Mouse (Mus musculus): ENCODE data around the gene Cnot1. TPM values are rescaled to one million over a fixed set of nuclear protein-coding genes. Genes with fewer than 3 reads are reported as not detected.
A peak's percentile ranks its signal among the peaks of the same experiment; 100 is the strongest.
"Not testable (repeated sequence)": the region's sequence is repeated elsewhere in the genome, so short reads cannot be mapped to it uniquely, and the experiment has no call there.

The Cnot1 gene
- total RNA-seq, 2 experiments from 2014 or later: 130 to 144 TPM

DNA sequence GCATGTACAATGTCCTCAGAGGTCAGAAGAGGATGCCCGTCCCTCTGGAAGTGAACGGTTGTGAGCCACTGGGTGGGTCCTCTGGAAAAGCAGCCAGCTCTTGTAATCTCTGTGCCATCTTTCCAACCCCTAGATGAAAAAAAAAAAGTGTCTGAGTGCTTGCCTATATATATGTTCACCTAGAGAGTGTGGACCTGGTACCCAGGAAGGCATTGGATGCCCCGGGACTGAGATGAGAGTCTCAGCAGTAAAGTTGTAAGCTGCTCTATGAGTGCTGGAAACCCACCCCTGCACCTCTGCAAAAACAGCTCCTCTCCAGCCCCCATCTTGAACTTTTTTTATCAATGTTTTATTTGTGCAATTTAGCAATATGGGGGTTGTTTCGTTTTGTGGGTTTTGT, 1.4 kb upstream of the Cnot1 start:
- Histone ChIP-seq H3K4me3 (no peak overlapping the region), H3K27ac (no peak overlapping the region)
- DNase-seq (ENCODE audit: low spot score in 2 of 2): no peak
- TF ChIP-seq CTCF (conservative IDR thresholded peaks at IDR 0.05): no peak

DNA sequence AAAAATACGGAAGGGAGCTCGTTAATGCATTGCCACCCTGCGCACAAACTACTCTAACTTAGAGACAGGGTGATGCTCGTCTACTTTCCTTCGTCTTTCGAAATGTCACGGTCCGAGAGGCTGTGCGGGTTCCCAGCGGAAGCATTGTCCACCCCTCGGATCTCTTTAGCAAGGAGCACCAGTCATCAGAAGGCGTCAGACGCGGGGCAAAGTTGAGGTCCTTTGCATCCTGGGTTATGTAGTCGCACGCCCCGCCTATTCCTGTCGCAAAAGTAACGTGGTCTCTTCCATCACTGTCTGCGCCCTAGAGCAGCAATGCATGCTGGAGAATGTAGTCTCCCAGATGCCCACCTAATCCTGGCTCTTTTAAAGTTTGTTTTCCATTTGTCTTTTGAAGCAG, 597 bp upstream of the Cnot1 start:
- DNase-seq (ENCODE audit: low spot score in 2 of 2): peak; percentile 92 to 95
- peak overlapping the region; percentile 97 for H3K27ac ChIP-seq
- peak overlapping the region; percentile 98 for H3K4me3 ChIP-seq
- no peak for TF ChIP-seq CTCF (conservative IDR thresholded peaks at IDR 0.05)

DNA sequence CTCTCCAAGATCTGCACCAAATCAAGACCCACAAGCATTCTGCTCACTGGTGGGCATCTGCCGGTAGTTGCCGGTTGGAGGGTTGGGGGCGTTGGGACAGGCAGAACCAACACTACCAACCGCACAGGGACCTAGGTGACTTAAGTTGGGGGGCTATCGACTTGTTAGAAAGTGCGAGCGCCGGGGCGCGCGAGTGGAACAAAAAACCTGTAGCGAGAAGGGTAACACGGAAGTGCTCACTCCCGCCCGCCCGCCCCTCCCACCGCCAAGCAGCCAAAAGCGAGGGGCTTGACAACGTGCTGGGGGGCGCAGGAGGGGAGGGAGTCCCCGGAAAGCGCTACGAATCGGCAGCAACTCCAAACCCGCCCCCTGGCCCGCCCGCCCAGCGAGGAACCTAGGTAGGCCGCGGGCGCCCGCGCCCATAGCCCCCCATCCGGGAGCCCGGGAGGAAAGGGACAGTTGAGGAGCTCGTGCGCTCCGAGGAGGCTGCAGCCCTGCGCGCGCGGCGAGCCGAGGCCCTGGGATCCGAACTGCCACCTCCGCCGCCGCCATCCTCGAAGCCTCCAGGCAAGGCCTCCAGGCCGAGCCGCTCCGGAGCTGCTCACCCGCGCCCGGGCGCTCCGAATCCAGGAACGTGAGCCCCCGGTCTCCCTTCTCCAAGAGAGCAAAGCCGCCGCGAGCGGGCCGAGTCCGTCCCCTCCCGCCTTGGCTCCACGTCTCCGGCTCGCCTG, 638 bp downstream of the Cnot1 start:
- Histone ChIP-seq H3K4me3 (peak overlapping the region; percentile 98), H3K27ac (peak overlapping the region; percentile 97)
- DNase-seq (ENCODE audit: low spot score in 2 of 2): no peak
- TF ChIP-seq CTCF (conservative IDR thresholded peaks at IDR 0.05): no peak

DNA sequence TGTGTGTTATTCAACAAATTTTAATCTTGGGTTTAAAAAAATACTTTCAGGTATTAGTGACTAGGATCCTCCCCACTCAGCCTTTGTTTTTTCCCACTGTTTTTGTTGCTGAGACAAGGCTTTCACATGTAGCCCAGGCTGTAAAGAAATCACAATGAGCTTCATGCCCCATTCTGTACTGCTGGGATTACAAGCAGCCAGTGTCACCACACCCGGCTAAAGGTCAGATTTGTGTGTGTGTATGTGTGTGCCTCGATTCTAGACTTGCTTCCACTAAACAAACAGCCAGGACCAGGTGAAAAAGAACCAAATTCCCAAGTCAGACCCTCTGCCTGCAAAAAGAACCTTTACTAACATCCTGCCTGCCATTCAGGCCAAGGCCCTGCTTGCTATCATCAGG, 1.8 kb downstream of the Cnot1 start:
- Histone ChIP-seq H3K4me3 (peak overlapping the region; percentile 98), H3K27ac (no peak overlapping the region)
- no peak for TF ChIP-seq CTCF (conservative IDR thresholded peaks at IDR 0.05)
- DNase-seq (ENCODE audit: low spot score in 2 of 2): no peak

DNA sequence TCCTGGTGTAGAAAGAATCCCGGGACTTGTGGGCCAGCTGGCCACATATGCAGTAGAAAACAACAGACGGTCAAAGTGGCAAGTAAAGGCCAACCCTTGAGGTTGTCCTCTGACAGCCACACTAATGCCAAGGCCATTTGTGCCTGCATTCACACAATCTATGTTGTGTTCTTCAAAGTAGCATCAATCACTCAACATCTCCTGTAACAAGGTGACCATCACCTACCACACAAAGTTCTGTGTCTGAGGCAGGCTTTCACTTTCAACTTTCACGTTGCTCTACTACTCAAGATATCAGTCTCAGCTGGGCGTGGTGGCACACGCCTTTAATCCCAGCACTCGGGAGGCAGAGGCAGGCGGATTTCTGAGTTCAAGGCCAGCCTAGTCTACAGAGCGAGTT, 5.0 kb downstream of the Cnot1 start:
- no peak overlapping the region for H3K27ac ChIP-seq
- DNase-seq (ENCODE audit: low spot score in 2 of 2): no peak
- TF ChIP-seq CTCF (conservative IDR thresholded peaks at IDR 0.05): no peak
- no peak overlapping the region for H3K4me3 ChIP-seq

DNA sequence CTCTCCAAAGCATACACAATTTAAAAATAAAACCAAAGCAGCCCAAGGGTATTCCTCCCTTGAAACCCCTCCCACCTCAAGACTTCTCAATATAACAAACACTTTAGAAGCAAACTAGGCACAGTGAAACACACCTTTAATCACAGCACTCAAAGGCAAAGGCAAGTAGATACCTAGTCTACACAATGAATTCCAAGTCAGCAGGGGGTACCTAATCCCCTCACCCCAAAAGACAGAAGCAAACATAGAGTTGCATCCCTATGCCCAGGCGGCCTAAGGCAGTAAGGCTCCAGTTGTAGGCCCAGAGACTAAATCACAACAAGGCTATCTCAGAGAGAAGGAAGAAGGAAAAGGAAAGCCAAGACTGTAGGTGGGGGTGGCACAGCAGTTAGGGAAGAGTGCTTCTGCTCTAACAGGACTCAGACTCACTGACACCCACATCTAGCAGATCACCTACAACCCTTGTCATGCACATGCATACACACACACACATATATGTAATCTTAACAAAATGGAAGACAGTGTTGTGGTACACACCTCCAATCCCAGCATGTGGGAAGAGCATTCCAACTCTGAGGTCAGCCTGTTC, 5.7 kb downstream of the Cnot1 start:
- no peak for TF ChIP-seq CTCF (conservative IDR thresholded peaks at IDR 0.05)
- no peak for DNase-seq (ENCODE audit: low spot score in 2 of 2)
- H3K27ac ChIP-seq: no peak overlapping the region
- no peak overlapping the region for H3K4me3 ChIP-seq

DNA sequence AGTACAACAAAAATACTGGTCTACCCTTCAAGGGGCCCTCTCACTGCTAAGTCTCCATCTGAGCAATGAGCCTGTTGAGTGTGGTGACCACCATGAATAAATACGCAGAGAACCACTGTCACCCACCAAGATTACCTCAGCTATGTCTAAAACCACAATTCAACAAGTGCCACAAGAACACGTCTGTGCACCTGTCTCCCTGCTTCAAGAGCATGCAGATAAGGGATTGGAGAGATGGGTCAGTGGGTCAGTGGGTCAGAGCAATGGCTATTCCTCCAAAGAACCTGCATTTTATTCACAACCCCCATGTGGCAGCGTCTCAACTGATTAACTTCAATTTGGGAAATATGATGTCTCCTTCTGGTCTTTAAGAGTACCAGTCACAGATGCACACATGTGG, 6.9 kb downstream of the Cnot1 start:
- DNase-seq (ENCODE audit: low spot score in 2 of 2): no peak
- Histone ChIP-seq H3K27ac (no peak overlapping the region), H3K4me3 (no peak overlapping the region)
- TF ChIP-seq CTCF (conservative IDR thresholded peaks at IDR 0.05): no peak

DNA sequence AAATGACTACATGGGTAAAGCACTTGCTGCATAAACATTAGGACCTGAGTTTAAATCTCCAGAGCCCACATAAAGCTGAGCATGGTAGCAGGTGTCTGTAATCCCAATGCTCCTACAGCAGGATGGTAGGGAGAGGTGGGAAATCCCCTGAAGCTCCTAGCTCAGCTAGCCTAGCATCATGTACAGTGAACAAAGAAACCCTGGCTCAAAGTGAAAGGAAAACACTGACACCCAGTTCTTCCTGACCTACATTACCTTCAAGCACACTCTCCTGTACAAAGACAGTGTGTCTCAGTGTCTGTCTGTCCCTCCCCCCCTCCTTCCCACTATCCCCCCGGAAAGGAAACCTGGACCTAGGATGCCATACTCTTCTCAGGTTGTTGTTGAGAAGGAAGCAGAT, 7.4 kb downstream of the Cnot1 start:
- no peak for DNase-seq (ENCODE audit: low spot score in 2 of 2)
- Histone ChIP-seq H3K27ac (no peak overlapping the region), H3K4me3 (no peak overlapping the region)
- TF ChIP-seq CTCF (conservative IDR thresholded peaks at IDR 0.05): no peak

DNA sequence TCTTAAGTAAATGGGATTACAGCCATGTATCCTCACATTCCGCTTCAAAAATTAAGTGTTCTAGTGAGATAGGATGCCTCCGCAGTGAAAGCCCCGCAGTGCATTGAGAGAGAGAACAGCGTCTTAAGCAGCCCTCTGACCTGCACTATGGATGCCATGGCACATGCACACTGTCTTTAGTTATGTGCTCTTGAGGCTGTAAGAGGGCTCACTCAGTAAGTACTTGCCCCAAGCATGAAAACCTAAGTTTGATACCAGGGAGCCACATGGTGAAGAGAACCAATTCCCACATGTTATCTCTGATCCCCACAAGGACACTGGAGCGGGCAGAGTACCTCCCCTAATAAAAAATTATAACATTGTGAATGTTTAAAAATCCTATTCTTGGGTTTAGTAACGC, 8.1 kb downstream of the Cnot1 start:
- H3K27ac ChIP-seq: no peak overlapping the region
- no peak for TF ChIP-seq CTCF (conservative IDR thresholded peaks at IDR 0.05)
- no peak for DNase-seq (ENCODE audit: low spot score in 2 of 2)

DNA sequence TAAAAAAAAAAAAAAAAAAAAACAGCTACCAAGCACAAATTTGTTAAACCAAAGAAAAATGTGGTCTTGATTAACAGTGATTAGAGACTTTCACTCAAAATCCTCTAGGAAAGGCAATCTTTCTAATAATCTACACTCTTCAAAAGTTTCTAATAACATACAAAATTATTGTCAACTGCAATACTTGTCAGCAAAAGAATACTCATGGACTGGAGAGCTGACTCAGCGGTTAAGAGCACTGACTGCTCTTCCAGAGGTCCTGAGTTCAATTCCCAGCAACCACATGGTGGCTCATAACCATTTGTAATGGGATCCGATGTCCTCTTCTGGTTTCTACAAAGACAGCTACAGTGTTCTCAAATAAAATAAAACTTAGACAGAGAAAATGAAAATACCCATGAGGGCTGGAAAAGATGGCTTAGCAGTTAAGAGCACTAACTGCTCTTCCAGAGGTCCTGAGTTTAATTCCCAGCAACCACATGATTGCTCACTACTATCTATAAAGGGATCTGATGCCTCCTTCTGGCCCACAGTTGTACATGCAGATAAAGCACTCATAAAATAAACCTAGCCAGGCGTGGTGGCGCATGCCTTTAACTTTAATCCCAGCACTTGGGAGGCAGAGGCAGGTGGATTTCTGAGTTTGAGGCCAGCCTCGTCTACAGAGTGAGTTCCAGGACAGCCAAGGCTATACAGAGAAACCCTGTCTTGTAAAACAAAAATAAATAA, 11.8 kb downstream of the Cnot1 start:
- H3K27ac ChIP-seq; DNase-seq (ENCODE audit: low spot score in 2 of 2); H3K4me3 ChIP-seq: not testable (repeated sequence)
- peak; percentile 29 for TF ChIP-seq CTCF (conservative IDR thresholded peaks at IDR 0.05)

More for the DNA sequence above, 8.1 kb downstream of the Cnot1 start:
- no peak overlapping the region for H3K4me3 ChIP-seq

DNA sequence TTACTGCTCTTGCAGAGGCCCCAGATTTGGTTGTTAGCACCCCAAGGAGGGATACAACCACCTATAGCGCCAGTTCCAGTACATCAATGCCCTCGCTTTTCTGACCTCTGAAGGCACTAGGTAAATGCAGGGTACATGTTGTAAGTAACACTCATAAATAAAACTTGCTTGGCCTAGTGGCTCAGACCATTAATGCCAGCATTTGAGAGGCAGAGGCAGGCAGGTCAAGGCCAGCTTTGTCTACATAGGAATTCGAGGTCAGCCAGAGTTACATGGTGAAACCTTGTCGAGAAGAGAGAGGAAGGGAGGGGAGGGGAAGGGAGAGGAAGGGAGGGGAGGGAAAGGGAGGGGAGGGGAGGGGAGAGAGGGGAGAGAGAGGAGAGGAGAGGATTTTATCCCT, 21.7 kb downstream of the Cnot1 start:
- no peak for DNase-seq (ENCODE audit: low spot score in 2 of 2)
- Histone ChIP-seq H3K27ac (no peak overlapping the region), H3K4me3 (no peak overlapping the region)
- no peak for TF ChIP-seq CTCF (conservative IDR thresholded peaks at IDR 0.05)

DNA sequence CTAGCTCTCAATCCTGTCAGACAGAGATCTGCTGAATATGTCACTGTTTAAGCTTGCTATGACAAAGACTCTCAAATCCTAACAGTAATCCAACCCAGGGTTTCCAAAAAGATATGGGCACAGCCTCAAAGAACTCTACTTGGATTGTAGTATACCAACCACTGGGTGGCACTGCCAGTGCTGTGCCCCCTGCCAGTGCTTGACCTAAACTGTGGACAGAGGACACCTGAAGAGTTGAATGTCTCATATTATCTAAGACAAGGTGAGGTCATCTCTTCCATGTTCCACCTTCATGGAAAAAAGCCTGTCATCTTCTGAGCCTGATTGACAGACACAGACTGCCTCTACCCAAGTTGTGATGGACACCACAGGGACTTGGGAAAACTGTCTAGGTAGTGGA, 24.6 kb downstream of the Cnot1 start:
- no peak overlapping the region for H3K27ac ChIP-seq
- no peak overlapping the region for H3K4me3 ChIP-seq
- peak; percentile 43 for TF ChIP-seq CTCF (conservative IDR thresholded peaks at IDR 0.05)
- DNase-seq (ENCODE audit: low spot score in 2 of 2): no peak

DNA sequence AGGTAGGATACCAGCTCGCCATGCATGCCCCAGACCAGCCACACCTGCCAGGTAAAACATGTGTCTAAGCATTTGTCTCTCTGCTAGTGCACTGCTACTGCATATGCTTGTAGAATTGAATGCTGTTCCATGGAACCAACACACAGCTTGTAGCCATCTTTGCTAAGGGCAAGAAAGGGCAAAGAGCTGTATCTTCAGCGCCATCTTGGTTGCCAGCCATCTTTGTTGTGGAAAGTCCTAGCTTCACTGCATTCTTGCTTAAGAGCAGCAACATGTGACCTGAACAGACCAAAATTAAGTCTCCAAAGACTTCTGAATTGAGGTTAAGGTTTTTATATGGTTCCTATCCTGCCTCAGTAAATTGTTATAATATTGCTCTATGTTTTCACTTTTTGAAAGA, 25.5 kb downstream of the Cnot1 start:
- H3K27ac ChIP-seq: no peak overlapping the region
- DNase-seq (ENCODE audit: low spot score in 2 of 2): no peak
- no peak overlapping the region for H3K4me3 ChIP-seq
- TF ChIP-seq CTCF (conservative IDR thresholded peaks at IDR 0.05): no peak
